Mouse (Mus musculus) left cerebral cortex, postnatal 36 days (tissue): ENCODE measurements around the gene Phlpp1. TPM values are rescaled to one million over a fixed set of nuclear protein-coding genes. Genes with fewer than 3 reads are reported as not detected.

Source experiments
- DNase-seq, 2 experiments: peaks; one replicate each; pipeline ENCODE4 v3.0.0; 2021 to 2022; ENCODE audit warnings: low spot score in 2 of 2, mixed read lengths in 1 of 2
- intact Hi-C: fragments of 180-260 bp; cut with DNase I; formaldehyde crosslinking; loops from one replicate; pipeline ENCODE4 v1.15.1; 2025
- total RNA-seq, 2 experiments: library from RNA; stranded (reverse); gene quantifications; 2 replicates each; pipeline ENCODE4 v1.2.3; 2021

Gene Phlpp1
- total RNA-seq, 2 experiments from 2014 or later = 64.2 to 65.0 TPM

DNA sequence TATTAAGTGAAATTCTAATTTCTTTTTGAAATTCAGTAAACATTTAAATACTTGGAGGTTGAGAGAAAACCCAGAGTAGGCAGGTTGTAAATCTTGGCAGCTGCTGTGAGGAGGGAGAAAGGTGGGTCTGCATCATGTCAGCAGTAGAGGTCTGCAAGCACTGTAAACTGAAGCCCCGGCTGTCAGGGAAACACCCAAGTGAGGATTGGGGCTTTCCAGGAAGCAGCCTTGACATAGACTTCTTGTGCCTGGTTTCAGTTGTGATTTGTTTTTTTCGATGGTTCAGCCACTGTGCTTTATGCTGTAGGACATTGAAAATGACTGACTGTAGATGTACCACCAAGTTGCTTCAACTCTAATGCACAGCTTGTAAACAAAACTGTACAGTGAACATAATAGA is 180.0 kb downstream of the Phlpp1 start:
- DNase-seq = no peak
- intact Hi-C loops = loop anchor here (10.0 kb wide), 1 partner anchor 177 kb away; the partner anchor contains the start of gene Phlpp1

DNA sequence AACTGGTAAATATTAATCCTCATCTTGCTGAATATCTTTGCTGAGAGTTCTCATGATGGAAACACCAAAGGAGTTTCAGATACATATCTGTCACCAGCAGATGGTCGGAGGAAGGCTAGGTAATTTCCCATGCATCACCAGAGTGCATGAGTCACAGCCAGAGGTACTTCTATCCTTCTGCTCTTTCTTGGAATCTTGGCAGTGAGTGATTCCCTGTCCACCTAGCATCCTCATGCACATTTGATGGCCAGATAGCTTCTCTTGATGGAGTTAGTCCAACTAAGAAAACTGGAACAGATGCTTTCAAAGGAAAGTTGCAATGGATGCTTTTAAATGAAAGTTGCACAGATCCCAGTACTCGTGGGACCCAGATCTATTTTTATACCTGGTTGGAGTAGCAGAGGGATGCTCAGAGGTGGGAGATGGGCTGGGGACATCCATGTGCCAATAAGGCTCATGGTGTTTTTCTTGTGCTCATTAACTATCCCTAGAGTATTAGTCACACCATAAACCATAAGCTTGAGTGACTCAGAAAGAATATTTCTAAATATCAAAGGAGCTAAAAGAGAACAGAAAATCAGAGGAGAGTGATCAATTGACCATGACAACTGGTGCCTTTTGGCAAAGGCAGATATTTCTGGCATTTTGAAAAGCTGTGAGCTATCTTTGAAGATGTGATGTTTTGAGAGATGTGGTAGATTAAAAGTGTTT is 181.4 kb downstream of the Phlpp1 start:
- intact Hi-C loops = loop anchor here (10.0 kb wide), 1 partner anchor 178 kb away; the partner anchor contains the start of gene Phlpp1
- DNase-seq = peak; percentile 21 to 26

DNA sequence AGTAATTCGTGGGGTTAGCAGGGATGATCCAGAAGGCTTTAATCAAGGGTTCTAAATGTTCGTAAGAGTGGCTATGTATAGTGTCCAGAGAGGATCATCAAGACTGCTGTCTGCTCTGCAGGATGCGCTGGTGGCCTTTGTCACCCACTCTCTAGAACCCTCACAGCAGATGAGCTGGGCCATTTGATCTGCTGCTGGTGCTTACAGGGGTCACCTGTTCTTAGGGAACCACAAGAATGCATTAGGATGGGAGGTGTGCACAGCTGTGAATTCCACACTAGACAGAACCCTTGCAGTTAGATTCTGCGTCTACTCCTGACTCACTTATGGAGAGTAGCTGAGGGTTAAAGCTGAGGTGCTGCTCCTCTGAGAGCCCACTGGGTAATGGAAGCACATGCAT is 182.4 kb downstream of the Phlpp1 start:
- DNase-seq = no peak
- intact Hi-C loops = loop anchor here (10.0 kb wide), 1 partner anchor 179 kb away; the partner anchor contains the start of gene Phlpp1

DNA sequence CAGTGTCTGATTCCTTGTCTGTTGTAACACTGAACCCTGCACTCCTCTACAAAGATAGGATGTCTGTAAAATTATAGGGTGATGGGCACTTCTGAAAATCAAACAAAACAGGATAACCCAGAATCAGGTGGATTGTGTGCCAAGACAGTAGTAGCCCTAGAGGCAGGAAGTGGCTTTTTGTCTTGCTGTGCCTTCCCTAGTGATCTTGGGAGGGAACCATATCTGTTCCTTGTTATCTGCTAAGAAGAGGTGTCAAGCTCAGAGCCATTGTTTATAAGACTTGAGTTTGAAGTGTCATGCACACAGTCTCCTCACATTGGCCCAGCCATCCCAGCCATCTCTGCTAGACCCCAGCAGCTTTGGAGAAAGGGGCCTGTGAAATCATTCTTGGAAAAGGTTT is 187.9 kb downstream of the Phlpp1 start:
- intact Hi-C loops = loop anchor here (10.0 kb wide), 1 partner anchor 185 kb away; the partner anchor contains the start of gene Phlpp1
- no peak for DNase-seq

DNA sequence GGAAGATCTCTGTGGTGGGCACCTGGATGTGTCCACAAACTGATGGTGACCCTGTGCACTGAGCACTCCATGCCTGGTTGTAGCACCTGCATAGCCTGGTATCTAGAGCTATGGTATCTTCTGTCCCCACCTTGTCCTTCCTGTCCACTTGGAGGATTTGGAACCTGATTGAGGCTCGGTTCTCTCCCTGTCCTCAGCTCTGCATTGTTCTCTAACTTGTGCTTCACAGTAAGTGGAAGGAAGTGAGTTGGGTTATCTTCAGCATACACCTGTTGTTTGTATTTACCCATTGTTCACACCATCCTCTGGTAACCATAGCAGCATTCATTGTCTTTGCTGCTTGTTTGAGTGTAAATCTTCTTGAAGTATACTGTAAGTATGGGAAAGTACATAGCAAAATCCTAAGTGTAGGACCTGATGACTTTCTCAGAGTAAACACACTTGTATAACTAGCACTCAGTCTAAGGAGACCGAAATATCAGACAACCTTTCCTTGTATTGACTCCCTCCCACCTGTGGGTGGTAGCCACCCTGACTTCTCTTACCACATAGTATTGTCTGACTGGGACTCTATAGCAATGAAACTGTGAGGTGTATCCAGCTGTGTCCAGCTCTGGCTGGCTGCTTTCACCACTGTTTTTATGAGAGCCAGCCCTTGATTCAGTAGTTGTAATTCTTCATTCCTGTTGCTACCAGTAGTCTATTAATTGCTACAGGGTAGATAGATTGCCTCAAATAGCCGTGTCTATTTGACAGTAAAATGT is 191.5 kb downstream of the Phlpp1 start:
- intact Hi-C loops = no loop called here
- DNase-seq = no peak

DNA sequence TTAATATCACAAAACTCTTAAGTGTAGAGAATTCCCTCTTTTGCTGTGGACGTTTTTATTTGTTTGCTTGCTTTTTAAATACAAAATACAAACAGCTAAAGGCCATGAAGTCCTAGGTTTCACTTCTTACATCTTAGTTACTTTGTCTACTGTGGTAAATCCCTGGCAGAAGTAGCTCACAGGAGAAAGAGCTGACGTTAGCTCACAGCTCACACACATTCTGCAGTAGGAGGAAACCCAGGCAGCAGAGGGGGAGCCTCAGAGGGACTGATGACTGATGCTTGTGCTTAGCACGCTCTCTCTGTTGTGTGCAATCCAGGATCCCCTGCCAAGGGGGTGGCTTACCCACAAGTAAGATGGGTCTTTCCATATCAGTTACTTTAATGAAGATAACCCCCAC is 197.8 kb downstream of the Phlpp1 start:
- intact Hi-C loops = no loop called here
- DNase-seq = no peak

DNA sequence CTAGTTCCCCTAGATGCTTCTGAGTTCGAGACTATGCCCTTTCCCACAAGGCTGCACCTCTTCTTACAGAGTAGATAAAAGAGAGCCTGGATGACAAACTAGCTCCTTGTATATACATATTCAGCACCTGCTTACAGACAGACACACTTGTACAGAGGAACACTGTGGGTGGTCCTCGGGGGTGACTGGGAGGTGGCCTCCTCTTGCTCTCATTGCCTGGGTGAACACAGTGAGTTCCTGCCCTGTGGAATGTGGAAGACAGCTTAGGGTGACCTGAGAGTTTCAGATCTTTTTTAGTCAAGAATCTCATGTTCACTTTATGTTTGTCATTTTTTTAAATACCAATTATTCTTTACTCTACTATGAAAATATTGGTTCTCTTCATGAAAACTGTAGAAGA is 200.9 kb downstream of the Phlpp1 start:
- no peak for DNase-seq
- intact Hi-C loops = no loop called here

DNA sequence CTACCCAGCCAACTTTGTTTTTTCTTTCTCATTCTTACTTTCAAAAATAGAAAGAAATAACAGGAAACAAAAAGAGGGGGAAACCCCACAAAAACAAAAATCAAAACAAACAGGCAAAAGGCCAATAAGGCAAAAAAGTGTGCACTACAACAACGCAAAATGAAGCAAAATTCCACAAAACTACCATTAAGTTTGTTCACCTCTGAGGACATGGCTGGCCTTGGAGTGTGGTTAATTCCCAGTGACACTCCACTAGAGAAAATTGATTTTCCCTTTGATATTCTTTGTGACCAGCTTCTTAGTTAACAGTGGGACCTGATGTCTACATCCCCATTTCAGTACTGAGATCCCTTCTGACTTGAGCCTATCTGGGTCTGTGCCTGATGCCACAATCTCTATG is 202.1 kb downstream of the Phlpp1 start:
- intact Hi-C loops = no loop called here
- DNase-seq = no peak

DNA sequence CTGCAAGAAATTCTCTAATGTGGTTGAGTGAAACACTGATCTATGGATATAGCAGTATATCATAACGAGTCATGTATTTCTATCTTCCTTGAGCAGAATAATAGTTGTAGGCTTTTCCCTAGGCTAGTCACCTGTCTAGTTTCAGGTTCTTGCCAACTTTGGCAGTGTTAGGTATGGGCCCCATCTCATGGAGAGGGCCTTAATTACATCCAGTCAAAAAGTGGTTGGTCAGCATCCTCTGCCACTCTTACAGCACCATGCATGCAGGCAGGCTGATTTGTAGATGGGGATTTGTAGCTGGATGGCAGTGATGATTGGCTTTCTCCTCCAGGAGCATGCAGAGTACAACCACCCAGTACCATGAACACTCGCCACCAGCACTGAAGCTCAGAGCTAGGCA is 202.7 kb downstream of the Phlpp1 start:
- no peak for DNase-seq
- intact Hi-C loops = no loop called here

DNA sequence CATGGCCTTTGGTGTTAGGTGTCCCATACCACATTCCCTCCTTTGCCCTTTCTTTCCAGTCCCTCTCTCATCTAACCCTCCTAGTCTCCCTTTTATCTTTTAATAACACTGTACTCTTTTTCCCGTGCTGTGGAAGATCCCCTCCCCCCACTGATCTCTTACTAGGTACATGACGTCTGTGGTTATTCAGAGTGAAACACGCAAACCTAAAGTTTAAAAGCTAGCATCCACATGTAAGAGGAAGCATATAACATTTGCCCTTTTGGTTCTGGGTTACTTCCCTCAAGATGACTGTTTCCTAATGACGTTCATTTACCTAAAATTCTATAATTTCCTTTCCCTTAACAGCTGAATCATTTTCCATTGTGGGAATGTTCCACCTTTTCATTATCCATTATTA is 203.4 kb downstream of the Phlpp1 start:
- DNase-seq = no peak
- intact Hi-C loops = no loop called here

DNA sequence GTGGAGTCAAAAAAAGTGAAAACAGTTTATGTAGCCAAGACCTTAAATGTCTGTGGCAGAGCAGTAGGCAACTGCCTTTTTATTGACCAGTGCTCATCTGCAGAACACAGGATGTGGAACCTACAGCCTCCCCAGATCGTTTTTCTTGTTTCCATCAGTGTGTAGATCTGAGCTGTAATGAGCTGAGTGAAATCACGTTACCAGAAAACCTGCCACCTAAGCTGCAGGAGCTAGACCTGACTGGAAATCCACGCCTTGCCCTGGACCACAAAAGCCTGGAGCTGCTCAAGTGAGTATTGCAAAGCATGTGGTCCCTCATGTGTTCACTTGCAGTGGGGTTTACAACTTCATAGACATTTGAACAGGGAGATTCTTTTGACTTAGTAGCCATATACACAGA is 204.5 kb downstream of the Phlpp1 start:
- no peak for DNase-seq
- intact Hi-C loops = no loop called here

DNA sequence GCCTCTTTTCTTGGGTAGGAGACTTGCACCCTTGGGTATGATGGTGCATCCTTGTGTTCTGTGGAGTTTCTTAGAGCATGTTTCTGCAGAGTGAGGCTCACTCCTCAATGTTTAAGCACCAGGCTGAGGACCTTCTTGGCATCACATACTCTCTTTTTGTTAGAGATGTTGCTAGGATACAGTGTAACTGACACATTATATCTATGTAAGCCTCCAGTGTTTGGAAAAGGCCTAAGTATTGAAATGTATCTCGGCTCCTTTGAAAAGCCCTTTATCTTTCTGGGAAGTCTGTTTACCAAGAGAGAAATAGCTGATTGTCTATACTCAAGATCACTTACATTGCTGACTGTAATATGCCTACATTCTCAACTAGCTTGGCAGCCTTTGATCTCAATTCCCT is 208.9 kb downstream of the Phlpp1 start:
- no peak for DNase-seq
- intact Hi-C loops = no loop called here

DNA sequence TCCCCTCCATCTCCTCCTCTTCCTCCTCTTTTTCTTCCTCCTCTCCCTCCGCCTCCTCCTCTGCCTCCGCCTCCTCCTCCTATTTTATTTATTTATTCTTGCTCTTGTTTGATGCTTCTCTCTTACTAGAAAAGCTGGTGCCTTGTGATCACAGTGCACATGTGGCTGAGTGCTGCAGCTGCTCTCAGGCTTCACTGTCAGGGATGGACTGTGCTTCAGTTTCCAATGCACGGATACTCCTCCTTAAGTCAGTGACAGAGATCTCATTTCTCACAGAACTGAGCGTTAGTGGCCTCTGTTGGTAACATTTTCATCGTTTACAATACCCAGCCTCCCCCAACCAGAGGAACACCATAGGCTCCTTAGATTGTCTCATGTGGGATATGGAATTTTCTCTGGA is 215.0 kb downstream of the Phlpp1 start:
- intact Hi-C loops = no loop called here
- no peak for DNase-seq

DNA sequence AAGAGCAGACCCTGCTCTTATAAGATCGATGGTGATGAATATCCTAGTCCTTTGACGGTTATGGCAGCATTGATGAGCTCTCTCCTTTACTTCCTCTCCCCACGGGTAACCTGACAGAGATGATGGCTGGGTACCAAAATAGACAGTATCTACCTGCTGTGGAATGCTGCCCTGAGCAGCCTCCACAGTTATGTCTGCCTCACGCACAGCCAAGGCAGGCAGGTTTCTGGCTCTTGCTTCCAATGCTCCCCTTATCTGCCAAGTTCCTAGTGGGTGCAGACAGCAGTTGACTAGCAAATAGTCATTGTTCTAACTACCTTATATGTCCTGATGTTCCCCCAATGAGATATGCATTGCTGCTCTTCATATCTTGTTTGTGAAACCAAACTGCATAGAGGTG is 215.7 kb downstream of the Phlpp1 start:
- DNase-seq = no peak
- intact Hi-C loops = no loop called here

DNA sequence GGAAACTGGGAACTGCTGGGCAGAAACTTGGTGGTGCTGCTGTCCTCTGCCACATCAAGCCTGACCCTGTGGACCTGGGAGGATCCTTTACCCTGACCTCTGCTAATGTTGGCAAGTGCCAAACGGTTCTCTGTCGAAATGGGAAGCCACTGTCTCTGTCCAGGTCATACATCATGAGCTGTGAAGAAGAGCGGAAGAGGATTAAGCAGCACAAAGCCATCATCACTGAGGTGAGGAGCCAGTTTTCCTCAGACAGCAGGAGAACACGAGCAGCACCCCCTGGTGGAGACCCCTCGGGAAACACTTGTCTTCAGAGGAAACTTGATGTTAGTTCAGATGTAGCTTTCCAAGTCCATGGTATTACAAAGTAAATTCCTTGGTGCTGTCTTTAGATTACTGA is 218.1 kb downstream of the Phlpp1 start:
- no peak for DNase-seq
- intact Hi-C loops = no loop called here

DNA sequence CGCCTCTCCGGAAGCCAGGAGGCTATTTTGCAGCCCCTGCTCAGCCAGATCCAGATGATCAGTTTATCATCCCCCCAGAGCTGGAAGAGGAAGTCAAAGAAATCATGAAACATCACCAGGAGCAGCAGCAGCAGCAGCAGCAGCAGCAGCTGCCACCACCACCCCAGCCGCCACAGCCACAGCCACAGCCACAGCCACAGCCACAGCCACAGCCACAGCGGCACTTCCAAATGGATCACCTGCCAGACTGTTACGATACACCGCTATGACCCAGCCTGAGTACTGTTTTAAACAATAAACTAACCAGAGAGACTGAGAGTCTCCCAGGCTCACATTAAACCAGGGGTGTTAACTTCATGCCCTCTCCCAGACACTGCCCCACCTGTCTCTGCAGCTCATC is 221.5 kb downstream of the Phlpp1 start:
- no peak for DNase-seq
- intact Hi-C loops = no loop called here

DNA sequence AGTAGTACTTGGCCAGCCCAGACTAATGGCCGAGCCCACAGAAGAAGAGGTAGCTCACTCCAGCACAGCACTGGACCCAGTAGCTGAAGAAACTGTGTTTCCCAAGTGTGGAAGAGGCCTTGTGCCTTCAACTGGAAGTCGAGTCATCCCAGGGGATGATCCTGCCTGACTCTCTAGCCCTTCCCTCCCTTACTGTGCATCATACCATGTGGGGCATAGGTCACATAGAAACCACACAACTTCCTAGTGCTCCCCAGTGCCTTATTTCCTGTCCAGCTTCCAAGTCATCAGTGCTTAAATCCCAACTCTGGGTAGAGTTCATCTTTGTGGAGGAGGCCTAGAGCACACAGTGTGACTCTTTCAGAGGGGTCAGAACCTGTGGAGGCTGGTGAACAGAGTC is 223.1 kb downstream of the Phlpp1 start:
- intact Hi-C loops = loop anchor here (2.0 to 5.0 kb wide), 3 partner anchors 224 to 507 kb away; partner anchors contain the start of gene Phlpp1
- no peak for DNase-seq

DNA sequence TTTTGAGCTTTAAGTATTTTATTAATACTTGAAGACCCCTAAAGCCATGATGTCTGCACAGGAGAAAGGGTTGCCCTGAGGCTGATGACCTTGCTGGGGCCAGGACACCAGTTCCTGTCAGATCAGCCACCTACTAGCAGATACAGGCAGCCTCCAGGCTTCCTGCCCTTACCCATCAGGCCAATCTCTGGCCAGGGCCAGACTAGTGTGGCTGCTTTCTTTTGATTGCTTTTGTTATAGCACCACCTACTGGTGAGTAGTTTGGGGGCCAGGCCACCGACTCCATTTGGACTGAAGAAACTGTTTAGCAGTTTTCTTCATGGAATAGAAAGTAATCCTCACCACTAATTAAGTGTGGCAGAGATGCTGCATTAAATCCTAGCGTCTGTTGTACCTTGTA is 223.9 kb downstream of the Phlpp1 start:
- intact Hi-C loops = loop anchor here (2.0 to 5.0 kb wide), 3 partner anchors 225 to 508 kb away; partner anchors contain the start of gene Phlpp1
- DNase-seq = peak; percentile 30 to 46

DNA sequence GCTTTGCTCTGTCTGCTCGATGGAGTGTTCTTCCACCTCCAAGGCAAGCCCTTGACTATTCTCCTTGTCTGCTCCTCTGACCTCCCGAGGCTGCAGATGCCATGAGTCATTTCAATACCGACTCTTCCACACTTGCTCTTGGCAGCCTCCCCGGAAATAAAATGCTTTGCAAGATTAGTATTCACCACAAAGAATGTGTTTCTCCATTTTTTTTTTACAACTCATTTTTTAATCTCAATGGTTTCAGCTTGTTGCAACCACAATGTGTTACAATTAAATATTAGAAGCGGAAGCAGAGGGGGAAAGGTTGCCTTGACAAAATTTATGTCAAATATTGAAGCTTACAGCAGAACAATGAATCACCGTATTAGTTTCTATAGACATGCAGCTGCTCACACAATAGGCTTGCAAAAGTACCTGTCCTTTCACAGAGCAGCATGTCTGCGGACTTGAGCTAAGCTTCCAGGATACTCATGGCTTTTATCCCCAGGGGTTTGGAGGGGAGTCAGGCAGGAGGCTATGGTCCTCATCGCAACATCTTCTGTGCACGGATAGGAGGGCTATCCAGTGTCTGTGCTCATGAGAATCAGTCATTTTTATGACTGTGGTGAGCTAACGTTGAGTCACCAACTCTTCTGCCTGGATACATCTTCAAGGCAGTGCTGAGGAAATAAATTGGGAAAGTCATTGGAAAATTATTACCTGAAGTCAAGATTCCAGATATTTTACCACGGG is 229.5 kb downstream of the Phlpp1 start:
- DNase-seq = no peak
- intact Hi-C loops = no loop called here

DNA sequence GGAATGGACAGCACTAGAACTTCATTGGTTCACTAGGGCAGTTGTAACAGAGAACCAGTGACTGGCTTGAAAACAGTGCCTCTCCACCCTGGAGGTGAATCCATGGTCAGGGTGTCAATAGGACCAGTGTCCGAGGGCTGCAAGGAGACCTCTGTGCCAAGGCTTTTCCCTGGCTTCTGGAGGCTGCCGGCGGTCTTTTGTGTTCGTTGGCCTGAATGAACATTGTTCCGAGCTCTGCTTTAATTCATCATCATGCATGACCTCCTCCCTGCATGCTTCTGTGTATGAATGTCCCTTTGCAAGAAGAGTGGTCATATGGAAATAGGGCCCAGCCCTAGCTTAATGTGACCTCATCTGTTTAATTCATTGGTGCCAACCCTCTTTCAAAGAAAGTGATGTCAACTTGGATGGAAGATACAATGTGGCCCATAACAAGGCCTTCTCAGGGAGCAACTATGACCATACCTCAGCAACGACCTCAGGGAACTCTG is 231.5 kb downstream of the Phlpp1 start:
- DNase-seq = no peak
- intact Hi-C loops = no loop called here
